Mouse (Mus musculus) spleen, adult 2 months (tissue): ENCODE measurements at regions not wholly inside any gene's neighbourhood (a gene's known extent, or its start where the extent isn't known, plus 50 kb on each side); places are given as distances from the start of the nearest gene placed in this dataset.

ENCODE experiments used
- CTCF ChIP-seq: fragments of 200-500 bp; IDR thresholded peaks from 2 replicates; pipeline ENCODE4 v1.5.1; 2011; ENCODE audit warnings: mild to moderate bottlenecking, inconsistent platforms; ENCODE audit not compliant: insufficient read depth, insufficient read length, insufficient replicate concordance; ENCODE audit errors: extremely low read depth
- POLR2A ChIP-seq: fragments of 200-500 bp; IDR thresholded peaks from 2 replicates; pipeline ENCODE4 v1.6.1; 2011; ENCODE audit warnings: low read depth, low read length, inconsistent platforms

DNA sequence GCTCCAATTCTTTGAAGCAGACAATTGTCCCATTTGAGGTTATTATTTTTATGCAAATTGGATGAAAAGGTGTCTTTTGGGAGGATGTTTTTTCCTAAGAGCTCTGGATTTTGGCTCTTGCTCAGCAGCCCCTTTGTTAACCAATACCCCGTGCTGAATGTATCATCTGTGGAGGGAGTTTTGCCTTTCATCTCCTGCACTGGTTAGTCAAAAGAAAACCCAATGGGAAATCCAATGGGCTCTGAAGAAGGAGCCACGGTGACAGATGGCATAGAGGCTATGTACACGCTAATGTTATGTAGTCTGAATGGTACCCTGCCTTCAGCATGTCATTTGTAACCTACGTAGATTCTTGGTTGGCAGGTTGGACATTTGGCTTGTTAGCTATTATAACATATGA, 120.8 kb upstream of the Zwint start:
- no peak for TF ChIP-seq CTCF
- no peak for TF ChIP-seq POLR2A
